Mouse (Mus musculus): ENCODE data around the gene Gpr183. TPM values are rescaled to one million over a fixed set of nuclear protein-coding genes. Genes with fewer than 3 reads are reported as not detected.

Gpr183 gene
- total RNA-seq, 2 experiments from 2014 or later: 0.66 to 0.91 TPM

- DNase-seq (ENCODE audit: low spot score in 2 of 2): no peak
- intact Hi-C loops (cut with DNase I): no loop called here
Observed at GRCm38 (mm10) chr14:121937601-121938255, 27.3 kb downstream of the Gpr183 start.

GRCm38 (mm10) chr14:121936856-121937255 lies 28.1 kb downstream of the Gpr183 start:
- intact Hi-C loops (cut with DNase I): no loop called here
- no peak for DNase-seq (ENCODE audit: low spot score in 2 of 2)

GRCm38 (mm10) chr14:121936356-121936755 lies 28.6 kb downstream of the Gpr183 start:
- intact Hi-C loops (cut with DNase I): no loop called here

GRCm38 (mm10) chr14:121934597-121934946 lies 30.4 kb downstream of the Gpr183 start:
- intact Hi-C loops (cut with DNase I): no loop called here

More at GRCm38 (mm10) chr14:121936356-121936755, 28.6 kb downstream of the Gpr183 start:
- no peak for DNase-seq (ENCODE audit: low spot score in 2 of 2)

GRCm38 (mm10) chr14:121933906-121934596 lies 30.9 kb downstream of the Gpr183 start:
- intact Hi-C loops (cut with DNase I): no loop called here
- no peak for DNase-seq (ENCODE audit: low spot score in 2 of 2)

More at GRCm38 (mm10) chr14:121934597-121934946, 30.4 kb downstream of the Gpr183 start:
- DNase-seq (ENCODE audit: low spot score in 2 of 2): no peak

GRCm38 (mm10) chr14:121932180-121932579 lies 32.8 kb downstream of the Gpr183 start:
- intact Hi-C loops (cut with DNase I): no loop called here

GRCm38 (mm10) chr14:121931594-121931993 lies 33.4 kb downstream of the Gpr183 start:
- intact Hi-C loops (cut with DNase I): no loop called here

More at GRCm38 (mm10) chr14:121932180-121932579, 32.8 kb downstream of the Gpr183 start:
- no peak for DNase-seq (ENCODE audit: low spot score in 2 of 2)

GRCm38 (mm10) chr14:121930731-121931383 lies 34.1 kb downstream of the Gpr183 start:
- intact Hi-C loops (cut with DNase I): no loop called here
- no peak for DNase-seq (ENCODE audit: low spot score in 2 of 2)

More at GRCm38 (mm10) chr14:121931594-121931993, 33.4 kb downstream of the Gpr183 start:
- DNase-seq (ENCODE audit: low spot score in 2 of 2): no peak

- DNase-seq (ENCODE audit: low spot score in 2 of 2): no peak
- intact Hi-C loops (cut with DNase I): loop anchor here (10.0 kb wide), 1 partner anchor 195 kb away; no protein-coding TSS in a partner anchor
Observed at GRCm38 (mm10) chr14:121929243-121929951, 35.6 kb downstream of the Gpr183 start.

GRCm38 (mm10) chr14:121928375-121929137 lies 36.4 kb downstream of the Gpr183 start:
- peak; percentile 50 to 75 for DNase-seq (ENCODE audit: low spot score in 2 of 2)
- intact Hi-C loops (cut with DNase I): loop anchor here (1.0 to 10.0 kb wide), 2 partner anchors 132 to 196 kb away; no protein-coding TSS in a partner anchor

GRCm38 (mm10) chr14:121927451-121927850 lies 37.5 kb downstream of the Gpr183 start:
- no peak for DNase-seq (ENCODE audit: low spot score in 2 of 2)
- intact Hi-C loops (cut with DNase I): loop anchor here (10.0 kb wide), 1 partner anchor 197 kb away; no protein-coding TSS in a partner anchor

- intact Hi-C loops (cut with DNase I): loop anchor here (10.0 kb wide), 1 partner anchor 198 kb away; no protein-coding TSS in a partner anchor
- DNase-seq (ENCODE audit: low spot score in 2 of 2): no peak
Observed at GRCm38 (mm10) chr14:121926901-121927300, 38.1 kb downstream of the Gpr183 start.

GRCm38 (mm10) chr14:121924876-121925275 lies 40.1 kb downstream of the Gpr183 start:
- intact Hi-C loops (cut with DNase I): loop anchor here (10.0 kb wide), 1 partner anchor 200 kb away; no protein-coding TSS in a partner anchor
- DNase-seq (ENCODE audit: low spot score in 2 of 2): no peak

GRCm38 (mm10) chr14:121922731-121923130 lies 42.3 kb downstream of the Gpr183 start:
- DNase-seq (ENCODE audit: low spot score in 2 of 2): no peak
- intact Hi-C loops (cut with DNase I): loop anchor here (10.0 kb wide), 1 partner anchor 202 kb away; no protein-coding TSS in a partner anchor

GRCm38 (mm10) chr14:121922016-121922415 lies 43.0 kb downstream of the Gpr183 start:
- intact Hi-C loops (cut with DNase I): loop anchor here (10.0 kb wide), 1 partner anchor 203 kb away; no protein-coding TSS in a partner anchor
- no peak for DNase-seq (ENCODE audit: low spot score in 2 of 2)

GRCm38 (mm10) chr14:121920511-121921124 lies 44.4 kb downstream of the Gpr183 start:
- intact Hi-C loops (cut with DNase I): loop anchor here (2.0 to 10.0 kb wide), 2 partner anchors 56 to 204 kb away; no protein-coding TSS in a partner anchor
- no peak for DNase-seq (ENCODE audit: low spot score in 2 of 2)

GRCm38 (mm10) chr14:121919752-121920151 lies 45.2 kb downstream of the Gpr183 start:
- peak; percentile 21 to 42 for DNase-seq (ENCODE audit: low spot score in 2 of 2)
- intact Hi-C loops (cut with DNase I): loop anchor here (2.0 to 10.0 kb wide), 2 partner anchors 55 to 205 kb away; no protein-coding TSS in a partner anchor

- intact Hi-C loops (cut with DNase I): no loop called here
- DNase-seq (ENCODE audit: low spot score in 2 of 2): no peak
Observed at GRCm38 (mm10) chr14:121918266-121918665, 46.7 kb downstream of the Gpr183 start.
